Mouse (Mus musculus): ENCODE results near the gene Enpp6.

Enpp6 gene

DNA sequence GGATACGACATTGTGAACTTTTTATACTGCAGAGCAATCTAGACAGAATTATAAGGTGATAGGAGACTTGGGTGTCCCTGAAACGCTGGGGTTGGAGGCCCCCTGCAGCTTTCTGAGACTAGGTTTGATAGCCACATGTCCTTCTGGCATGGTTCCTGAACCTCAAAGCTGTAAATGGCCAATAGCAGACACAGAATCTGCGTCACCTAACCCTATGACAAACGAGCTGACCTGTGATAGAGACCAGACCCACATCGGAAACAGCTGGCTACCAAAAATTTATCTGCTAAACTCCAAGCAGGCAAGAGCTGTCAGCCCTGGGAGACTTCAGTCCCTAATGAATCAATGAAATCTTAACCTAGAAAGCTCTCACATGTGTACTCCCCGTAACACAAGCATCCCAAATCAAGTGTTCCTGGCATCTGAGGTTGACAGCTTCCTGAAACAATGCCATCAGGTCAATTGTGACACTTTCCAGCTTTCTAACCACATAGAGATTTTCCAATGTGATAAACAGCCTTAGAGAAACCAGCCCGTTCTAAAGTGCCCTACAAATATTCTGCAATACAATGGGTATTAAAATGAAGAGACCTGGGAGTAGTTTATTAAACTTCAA is 74.5 kb downstream of the Enpp6 start:
- no peak for DNase-seq (ENCODE audit: low spot score)

DNA sequence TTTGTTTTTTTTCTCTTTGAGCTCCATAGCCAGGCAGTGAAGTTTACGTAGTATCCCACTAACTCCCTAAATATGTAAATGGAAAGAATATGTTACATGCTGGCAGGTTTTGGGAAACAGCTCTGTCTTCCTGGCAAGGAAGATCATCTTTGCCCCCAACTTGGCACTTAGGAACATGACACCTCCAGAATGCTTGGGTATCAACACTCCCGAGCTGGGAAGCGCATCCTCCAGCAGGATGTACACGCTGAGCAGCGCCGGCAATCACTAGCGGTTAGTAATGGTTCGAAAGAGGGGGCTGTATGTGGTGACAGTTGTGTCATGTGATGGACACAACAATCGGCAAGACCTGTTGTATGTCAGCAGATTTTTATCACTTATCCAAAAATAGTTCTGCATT is 80.4 kb downstream of the Enpp6 start:
- DNase-seq (ENCODE audit: low spot score): no peak

DNA sequence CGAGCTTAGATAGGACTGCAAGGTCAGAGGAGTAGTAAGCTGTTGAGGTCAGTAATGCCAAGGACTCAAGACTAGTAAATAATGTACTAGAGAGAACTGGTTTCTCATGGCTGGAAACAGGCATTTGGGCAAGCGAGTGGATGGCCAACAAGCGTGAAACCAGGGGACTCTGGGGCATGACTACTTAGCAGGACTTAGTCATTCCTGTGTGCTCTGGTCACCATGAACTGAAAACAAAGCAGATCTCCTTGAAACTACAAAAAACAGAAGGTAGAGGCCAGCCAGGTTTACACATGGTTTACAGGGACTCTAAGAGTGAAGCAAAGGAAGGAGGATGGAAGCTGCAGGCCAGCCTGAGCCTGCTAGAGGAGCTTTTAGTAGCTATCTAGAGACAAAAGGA is 82.9 kb downstream of the Enpp6 start:
- DNase-seq (ENCODE audit: low spot score): no peak

DNA sequence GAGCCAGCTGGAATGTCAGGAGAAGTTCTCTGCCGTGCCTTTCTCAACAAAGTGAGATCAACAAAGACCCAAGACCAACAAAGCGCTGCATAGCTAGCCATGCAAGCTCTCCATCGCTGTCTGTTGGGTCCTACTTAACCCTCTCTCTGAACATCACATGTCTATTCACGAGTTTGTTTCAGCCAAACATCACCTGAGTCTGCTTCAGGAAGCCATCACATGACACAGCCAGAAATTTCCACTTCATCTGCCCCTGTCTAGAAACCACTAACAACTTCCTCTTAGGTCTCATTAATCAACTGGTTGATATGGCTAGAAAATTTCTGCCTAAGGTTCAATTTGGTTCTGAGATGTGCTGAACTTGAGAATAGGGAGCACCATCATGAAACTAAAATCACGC is 85.3 kb downstream of the Enpp6 start:
- DNase-seq (ENCODE audit: low spot score): no peak

DNA sequence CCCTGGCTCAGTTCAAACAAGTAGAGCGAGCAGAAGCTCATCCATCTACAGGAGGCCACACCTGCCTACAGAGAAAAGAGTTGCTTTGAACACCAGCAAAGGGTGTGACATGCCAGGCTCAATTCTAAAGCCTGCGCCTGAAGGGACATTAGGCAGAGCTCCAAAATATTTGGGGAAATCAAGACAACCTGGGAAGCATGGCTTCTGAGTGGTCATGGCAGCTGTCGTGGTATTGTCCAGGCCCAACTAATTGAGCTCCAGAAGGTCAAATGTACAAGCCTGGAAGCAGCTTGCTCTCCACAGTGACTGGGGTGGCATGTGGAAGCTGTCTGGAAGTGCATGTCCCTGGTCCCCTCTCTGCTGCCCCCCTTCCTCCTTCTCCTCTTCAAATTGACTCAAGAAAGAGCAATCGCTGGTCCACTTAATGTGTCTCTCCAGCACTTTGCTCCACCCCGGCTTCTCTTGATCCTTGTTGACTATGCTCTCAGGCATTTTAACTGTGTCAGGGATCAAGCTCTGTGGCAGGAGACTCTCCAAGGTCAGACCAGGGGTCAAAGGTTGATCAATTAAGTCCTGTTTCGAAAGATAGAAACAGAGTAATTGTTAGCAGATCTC is 89.4 kb downstream of the Enpp6 start:
- no peak for DNase-seq (ENCODE audit: low spot score)

DNA sequence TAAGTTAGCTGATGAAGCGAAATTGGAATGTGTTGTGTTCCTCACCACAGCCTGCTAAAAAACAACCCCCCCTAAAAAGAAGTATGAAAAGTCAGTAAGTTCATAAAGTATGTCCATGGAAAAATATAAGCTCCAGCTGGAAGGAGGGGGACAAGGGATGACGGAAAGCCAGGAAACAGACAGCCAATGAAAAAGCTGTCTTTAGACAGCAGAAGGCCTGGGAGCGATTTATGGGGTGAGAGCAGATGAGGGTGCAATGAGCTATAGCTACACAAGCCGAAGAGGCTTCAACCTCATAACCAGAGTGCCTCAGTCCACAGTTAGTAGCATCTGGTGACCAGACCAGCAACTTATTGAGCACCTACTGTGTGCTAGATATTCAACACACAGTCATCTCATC is 93.3 kb downstream of the Enpp6 start:
- no peak for DNase-seq (ENCODE audit: low spot score)

DNA sequence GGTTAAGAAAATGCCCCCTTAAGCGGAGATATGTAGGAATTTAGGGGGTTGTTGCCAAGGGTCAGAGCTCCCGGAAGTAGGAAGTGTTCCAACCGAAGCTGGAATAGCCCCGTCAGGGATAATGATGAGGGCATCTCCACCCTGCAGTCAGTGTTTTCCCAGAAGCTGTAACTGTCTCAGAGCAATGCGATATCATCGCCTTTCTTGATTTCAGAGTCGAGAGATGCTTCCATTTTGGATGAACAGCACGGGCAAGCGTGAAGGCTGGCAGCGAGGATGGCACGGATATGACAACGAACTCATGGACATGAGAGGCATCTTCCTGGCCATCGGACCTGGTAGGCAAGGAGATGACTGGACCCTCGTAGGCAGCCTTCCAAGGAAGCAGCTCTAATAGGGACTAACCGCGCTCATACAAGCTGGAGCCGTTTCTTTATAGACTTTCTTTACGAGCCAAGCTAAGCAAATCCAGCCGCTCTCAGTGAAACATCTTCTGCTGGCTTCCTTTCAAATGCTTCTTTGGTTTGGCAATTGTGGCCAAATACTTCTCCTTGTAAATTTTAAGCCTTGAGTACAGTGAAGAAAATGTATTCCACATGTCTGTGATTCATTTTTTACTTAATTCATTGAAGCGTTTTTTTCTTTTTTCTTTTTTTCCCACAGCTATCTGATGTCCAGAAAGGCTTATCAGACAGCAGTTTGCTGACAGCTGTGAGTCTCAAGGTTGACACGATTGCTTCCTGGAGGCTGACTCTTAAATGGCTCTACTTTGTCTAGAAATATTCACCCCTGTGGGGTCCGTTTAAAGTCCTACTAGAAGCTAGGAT is 95.7 kb downstream of the Enpp6 start:
- no peak for DNase-seq (ENCODE audit: low spot score)

DNA sequence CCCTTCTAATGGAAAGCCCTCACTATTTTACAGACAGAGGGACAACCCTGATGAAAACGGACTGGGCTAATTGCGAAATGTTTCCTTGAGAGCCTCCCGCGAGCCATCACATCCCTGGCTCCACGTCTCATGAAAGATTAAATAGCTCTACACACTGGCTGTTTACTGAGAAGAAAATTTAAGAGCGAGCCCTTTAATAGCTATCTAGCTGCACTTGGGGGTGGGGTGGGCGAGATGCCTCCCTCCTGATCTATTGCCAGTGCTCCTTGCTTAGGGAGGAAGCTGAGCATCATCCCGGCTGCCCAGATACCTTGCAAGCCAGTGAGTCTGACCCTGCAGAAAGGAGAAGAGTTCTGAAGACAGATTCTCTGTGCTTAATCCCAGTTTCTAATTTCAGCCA is 103.3 kb downstream of the Enpp6 start:
- no peak for DNase-seq (ENCODE audit: low spot score)

DNA sequence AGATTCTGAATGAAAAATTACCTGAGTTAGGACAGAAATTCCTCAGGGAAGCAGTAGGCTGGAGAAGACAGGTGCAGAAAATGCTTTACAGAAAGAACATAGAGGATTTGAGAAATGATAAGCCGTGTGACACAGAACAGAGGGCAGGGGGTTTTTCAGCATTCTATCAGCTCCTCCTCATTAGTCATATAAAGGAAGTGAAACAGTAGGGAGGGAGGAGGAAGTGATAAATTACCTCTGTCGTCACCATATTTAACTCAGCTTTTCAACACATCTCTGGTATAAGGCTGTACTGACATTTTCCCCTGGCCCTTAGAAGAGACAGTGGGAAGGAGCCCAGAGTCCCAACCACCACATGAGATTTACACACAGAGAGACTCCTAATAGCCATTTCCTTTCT is 118.9 kb downstream of the Enpp6 start:
- DNase-seq (ENCODE audit: low spot score): no peak

DNA sequence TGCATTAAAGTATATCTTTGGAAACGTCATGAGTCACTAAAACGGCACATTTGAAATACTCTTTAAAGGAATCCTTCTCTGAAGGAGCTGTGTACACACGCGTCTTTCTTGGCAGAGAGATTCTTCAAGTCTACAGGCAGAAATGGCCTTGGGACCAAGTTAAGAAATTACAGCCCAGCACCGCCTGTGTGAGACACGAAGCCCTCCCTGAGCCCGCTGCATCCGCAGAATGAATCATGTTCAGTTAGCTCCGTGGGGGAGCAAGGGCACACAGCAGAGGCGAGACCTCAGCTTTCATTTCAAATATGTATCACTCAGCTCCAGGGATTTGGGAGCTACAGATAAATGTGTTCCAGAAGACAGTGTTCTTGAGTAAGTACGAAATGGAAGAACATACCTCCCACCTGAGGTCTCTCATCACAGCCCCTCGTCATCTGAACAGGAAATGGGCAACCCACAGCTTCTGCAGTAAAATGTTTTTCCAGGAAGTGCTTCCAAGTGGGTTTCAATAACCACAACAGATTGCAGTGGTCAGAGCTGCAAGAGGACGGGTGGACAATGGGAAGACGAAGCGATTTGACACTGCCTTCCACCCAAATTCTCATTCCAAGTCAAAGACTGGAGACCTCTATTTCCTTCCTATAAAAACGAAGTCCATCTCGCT is 127.6 kb downstream of the Enpp6 start:
- peak; percentile 19 for DNase-seq (ENCODE audit: low spot score)

DNA sequence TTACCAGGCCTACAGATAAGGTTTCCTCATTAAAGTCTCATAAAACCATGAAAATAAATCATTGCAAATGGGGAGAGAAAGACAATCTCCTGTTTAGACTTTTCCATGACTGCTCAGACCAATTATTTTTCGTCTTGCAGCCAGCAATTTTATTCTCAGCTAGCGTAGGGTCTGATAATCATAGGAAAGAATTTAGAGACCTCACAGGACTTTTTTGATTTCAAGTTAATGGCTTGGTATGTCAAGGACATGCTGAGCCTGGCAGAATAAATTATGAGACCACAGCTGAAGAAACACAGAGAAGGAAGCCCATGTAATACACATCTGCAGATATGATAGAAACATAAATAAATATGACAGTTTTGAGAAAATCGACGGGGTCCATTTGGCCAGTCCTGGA is 130.6 kb downstream of the Enpp6 start:
- DNase-seq (ENCODE audit: low spot score): no peak

DNA sequence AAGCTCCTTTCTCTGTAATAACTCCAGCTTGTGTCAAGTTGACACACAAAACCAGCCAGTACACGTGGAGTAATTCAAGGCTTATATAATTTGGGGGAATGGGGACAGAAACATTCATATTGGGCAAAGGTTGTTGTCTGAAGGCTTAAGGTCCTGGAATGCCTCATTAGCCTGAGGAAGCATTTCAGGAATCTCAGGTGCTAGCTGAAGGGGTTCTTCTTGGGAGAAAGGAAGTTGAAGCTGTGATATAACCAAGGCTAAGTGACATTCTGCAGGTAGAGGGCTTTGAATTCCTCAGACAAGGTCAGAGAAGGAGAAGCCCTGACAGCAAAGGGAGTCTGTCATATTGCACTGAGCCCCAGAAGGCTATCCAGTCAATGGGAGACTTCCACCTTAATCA is 133.2 kb downstream of the Enpp6 start:
- DNase-seq (ENCODE audit: low spot score): no peak

DNA sequence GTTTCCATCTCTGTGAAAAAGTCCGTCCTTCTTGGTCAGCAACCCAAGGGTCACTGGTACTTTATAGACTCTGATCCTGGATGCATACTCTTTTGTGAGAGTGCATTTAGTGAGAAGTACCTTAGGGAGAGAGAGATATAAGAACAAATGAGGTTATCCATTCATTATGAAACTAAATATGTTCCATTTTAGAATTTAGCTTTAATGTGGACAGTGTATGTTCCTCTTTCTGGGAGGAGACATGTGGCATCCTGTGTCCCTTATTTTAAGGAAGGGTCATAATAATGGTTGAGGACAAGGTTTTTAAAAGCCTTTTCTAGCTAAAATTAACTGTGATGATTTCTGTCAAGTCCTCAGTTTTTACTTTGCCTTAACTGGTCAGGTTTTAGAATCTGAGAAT is 142.2 kb downstream of the Enpp6 start:
- no peak for DNase-seq (ENCODE audit: low spot score)

DNA sequence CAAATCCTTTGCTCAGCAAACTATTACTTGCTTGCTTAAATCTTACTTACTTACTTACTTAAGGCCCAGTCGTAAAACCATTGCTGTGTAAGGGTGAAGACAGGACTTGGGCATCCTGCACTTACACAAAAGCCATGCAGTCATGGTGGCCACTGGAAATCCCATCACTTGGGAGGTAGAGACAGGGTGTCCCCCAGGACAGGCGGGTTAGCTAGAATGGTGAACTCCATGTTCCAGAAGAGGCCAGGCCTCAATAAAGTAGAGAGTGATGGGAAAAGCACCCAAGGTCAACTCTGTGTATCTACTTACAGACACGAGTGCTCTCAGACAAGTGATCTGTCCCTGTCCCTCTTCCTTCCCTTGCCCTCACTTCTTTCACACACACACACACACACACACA is 146.7 kb downstream of the Enpp6 start:
- no peak for DNase-seq (ENCODE audit: low spot score)

DNA sequence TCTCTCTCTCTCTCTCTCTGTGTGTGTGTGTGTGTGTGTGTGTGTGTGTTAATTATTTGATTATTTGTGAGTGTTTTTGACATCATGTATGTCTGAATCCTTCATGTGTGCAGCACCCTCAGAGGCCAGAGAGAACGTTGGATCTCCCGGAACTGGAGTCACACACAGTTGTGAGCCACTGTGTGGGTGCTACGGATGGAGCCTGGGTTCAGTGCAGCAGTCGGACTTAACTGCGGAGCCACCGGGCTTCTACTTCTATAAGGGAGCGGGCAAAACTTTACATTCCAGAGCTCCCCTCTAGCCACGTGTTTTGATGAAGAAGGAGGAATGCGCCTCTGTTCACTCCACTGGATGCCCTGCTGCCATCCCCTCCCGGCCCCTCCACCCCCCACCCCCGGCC is 148.0 kb downstream of the Enpp6 start:
- no peak for DNase-seq (ENCODE audit: low spot score)

DNA sequence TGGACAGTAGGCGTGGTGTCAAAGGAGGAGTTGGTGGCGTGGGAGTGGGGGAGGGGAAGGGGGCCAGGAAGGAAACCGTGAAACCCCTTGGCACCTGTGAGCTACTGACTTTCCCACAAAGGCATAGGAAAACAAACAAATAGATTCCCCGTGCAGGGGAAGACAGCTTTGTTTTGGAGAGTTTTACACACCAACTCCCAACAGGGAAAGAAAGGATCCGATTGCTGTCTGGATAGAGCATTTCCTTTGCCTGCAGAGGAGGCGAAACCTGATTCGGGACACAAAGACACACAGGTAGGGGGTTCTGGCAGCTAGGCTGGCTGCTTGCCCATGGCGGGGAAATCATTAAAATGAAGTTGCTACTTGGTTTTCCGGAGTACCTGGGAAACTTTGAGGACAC is 148.9 kb downstream of the Enpp6 start:
- DNase-seq (ENCODE audit: low spot score): no peak

DNA sequence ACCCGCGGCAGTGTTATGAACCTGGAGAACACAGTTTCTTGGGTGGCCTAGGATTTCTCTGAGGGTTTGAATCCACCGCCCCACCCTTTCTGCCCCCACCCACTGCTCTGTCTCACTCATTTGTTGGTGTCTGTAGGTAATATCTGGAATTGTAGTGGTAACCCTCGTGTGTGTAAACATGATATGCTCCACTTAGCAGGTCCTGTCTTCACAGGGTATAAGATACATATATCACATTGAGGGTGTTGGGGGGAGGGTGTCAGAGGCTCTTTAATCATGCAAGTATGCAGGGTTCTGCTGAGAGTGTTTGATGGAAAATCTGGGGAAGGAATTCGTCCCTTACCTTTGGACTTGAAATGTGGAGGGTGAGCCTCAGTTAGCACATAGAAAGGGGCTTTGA is 149.4 kb downstream of the Enpp6 start:
- no peak for DNase-seq (ENCODE audit: low spot score)

DNA sequence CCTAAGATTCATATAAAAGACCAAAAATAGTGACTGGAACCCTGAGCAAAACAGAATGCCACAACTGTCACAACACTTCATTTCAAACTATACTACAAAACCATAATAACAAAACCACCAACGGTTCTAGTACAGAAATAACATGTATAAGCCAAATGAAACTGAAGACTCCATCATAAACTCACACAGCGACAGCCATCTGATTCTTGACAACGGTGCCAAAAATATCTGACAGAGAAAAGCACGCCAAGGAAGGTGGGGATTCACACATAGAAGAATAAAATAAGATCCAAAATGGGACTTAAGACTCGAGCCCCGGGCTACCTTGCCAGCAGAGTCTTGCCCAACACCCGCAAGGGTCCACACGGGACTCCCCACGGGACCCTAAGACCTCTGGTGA is 158.6 kb downstream of the Enpp6 start:
- no peak for DNase-seq (ENCODE audit: low spot score)
